ENCODE assay signal across 25 mouse cellular contexts in genomic region chr1:37500723-37501122, GRCm38 (mm10). TPM values are rescaled to one million over a fixed set of nuclear protein-coding genes. Genes with fewer than 3 reads are reported as not detected.
DNase-seq lines count a peak whose midpoint lies in the region; ATAC-seq and TF ChIP-seq lines count a peak whose summit lies in the region.
"Had no signal": no experiment of that assay in that cellular context is flagged by ENCODE, and none has a peak within 500 bp of the region (broad histone marks: within the 10 kb centered on the region; RNA-seq: fewer than 3 reads in every experiment).

No protein-coding gene starts in this region.

- H3K4me1 ChIP-seq in heart, embryonic 12.5 days (replicated peaks), result peaks cover 9% of the 10 kb centered on the region
- H3K4me1 ChIP-seq in lung, embryonic 14.5 days (ENCODE audit: insufficient read depth), result peaks cover 4% of the 10 kb centered on the region; the same call in 1 of the 2 replicates
- H3K4me1 ChIP-seq in intestine, embryonic 16.5 days (ENCODE audit: control insufficient read depth, insufficient read depth, low read length), result peaks cover 45% of the 10 kb centered on the region
- H3K4me1 ChIP-seq: embryonic facial prominence, embryonic 12.5 days; forebrain, embryonic 13.5 days had no signal

- no peak for TF ChIP-seq CTCF in lung, embryonic 14.5 days (IDR thresholded peaks at IDR 0.05; ENCODE audit: low read depth)

- peak; percentile 15 for DNase-seq in adrenal gland, postnatal 10 days
- DNase-seq in adrenal gland, adult (ENCODE audit: inconsistent age in 2 of 2, low spot score in 1 of 2), result no peak
- DNase-seq in heart, postnatal 14 days, result peak; percentile 23 to 29
- DNase-seq in lung, embryonic 14.5 days, result peak; percentile 32
- DNase-seq in lung, postnatal 25 days (ENCODE audit: low spot score), result no peak
- no peak for DNase-seq in thymus, postnatal 14 days
- DNase-seq: adrenal gland, postnatal 25 days; cerebellum, adult 18-20 months; cerebellum, postnatal 14 days; liver; retina, postnatal 1 day; right cerebral cortex, postnatal 25 days; thymus, postnatal 25 days had no signal

- no peak overlapping the region for H3K4me2 ChIP-seq in heart, embryonic 12.5 days
- 0 out of 2 replicates have a peak overlapping the region, but pooled peaks have one; percentile 18 for H3K4me2 ChIP-seq in lung, embryonic 14.5 days
- no peak overlapping the region for H3K4me2 ChIP-seq in intestine, embryonic 16.5 days (ENCODE audit: low read depth, low read length)
- H3K4me2 ChIP-seq: embryonic facial prominence, embryonic 12.5 days; forebrain, embryonic 13.5 days; hindbrain, embryonic 13.5 days; liver, embryonic 15.5 days; midbrain, embryonic 15.5 days; neural tube, embryonic 13.5 days had no signal

- no peaks in the 10 kb centered on the region for H3K9me3 ChIP-seq in heart, embryonic 12.5 days (replicated peaks)
- H3K9me3 ChIP-seq in lung, embryonic 14.5 days (ENCODE audit: low read depth, low read length), result no peaks in the 10 kb centered on the region
- no peaks in the 10 kb centered on the region for H3K9me3 ChIP-seq in intestine, embryonic 16.5 days (ENCODE audit: control insufficient read depth, low read length)
- H3K9me3 ChIP-seq: embryonic facial prominence, embryonic 12.5 days; forebrain, embryonic 13.5 days; hindbrain, embryonic 13.5 days; limb, embryonic 10.5 days; liver, embryonic 15.5 days; midbrain, embryonic 15.5 days; neural tube, embryonic 13.5 days had no signal

- no peaks in the 10 kb centered on the region for H3K27me3 ChIP-seq in heart, embryonic 12.5 days (replicated peaks)
- H3K27me3 ChIP-seq in lung, embryonic 14.5 days (ENCODE audit: insufficient read depth, low read length), result no peaks in the 10 kb centered on the region
- H3K27me3 ChIP-seq in intestine, embryonic 16.5 days (replicated peaks; ENCODE audit: control insufficient read depth, insufficient read depth, low read length), result no peaks in the 10 kb centered on the region
- H3K27me3 ChIP-seq: embryonic facial prominence, embryonic 12.5 days; forebrain, embryonic 13.5 days; liver, embryonic 15.5 days had no signal

- no peak overlapping the region for H3K4me3 ChIP-seq in heart, embryonic 12.5 days
- H3K4me3 ChIP-seq in lung, embryonic 14.5 days (ENCODE audit: low read depth, low read length), result no peak overlapping the region
- H3K4me3 ChIP-seq in intestine, embryonic 16.5 days (ENCODE audit: low read length), result no peak overlapping the region
- H3K4me3 ChIP-seq: embryonic facial prominence, embryonic 12.5 days; erythroblast, embryonic 14.5 days; forebrain, embryonic 13.5 days; hindbrain, embryonic 13.5 days; limb, embryonic 10.5 days; liver, embryonic 15.5 days; midbrain, embryonic 15.5 days; myocyte; neural tube, embryonic 13.5 days had no signal

- no peak overlapping the region for H3K9ac ChIP-seq in heart, embryonic 12.5 days
- no peak overlapping the region for H3K9ac ChIP-seq in lung, embryonic 14.5 days
- no peak overlapping the region for H3K9ac ChIP-seq in intestine, embryonic 16.5 days (ENCODE audit: low read depth, low read length)
- H3K9ac ChIP-seq: embryonic facial prominence, embryonic 12.5 days; forebrain, embryonic 13.5 days; hindbrain, embryonic 13.5 days; liver, embryonic 15.5 days; midbrain, embryonic 15.5 days; neural tube, embryonic 13.5 days had no signal

- H3K36me3 ChIP-seq in heart, embryonic 12.5 days, result no peaks in the 10 kb centered on the region
- no peaks in the 10 kb centered on the region for H3K36me3 ChIP-seq in lung, embryonic 14.5 days (ENCODE audit: insufficient read depth)
- no peaks in the 10 kb centered on the region for H3K36me3 ChIP-seq in intestine, embryonic 16.5 days (ENCODE audit: control insufficient read depth, insufficient read depth, low read length)
- H3K36me3 ChIP-seq: embryonic facial prominence, embryonic 12.5 days; hindbrain, embryonic 13.5 days; limb, embryonic 10.5 days; liver, embryonic 15.5 days; midbrain, embryonic 15.5 days; neural tube, embryonic 13.5 days had no signal

- intact Hi-C loops in heart, postnatal 14 days (cut with DNase I), result loop anchor here (5.0 kb wide), 1 partner anchor 37 kb away; no protein-coding TSS in a partner anchor

- no peak for ATAC-seq in heart, embryonic 12.5 days (ENCODE audit: insufficient number of reproducible peaks, low FRiP score)
- no peak for ATAC-seq in lung, embryonic 14.5 days (ENCODE audit: insufficient read depth)
- ATAC-seq in intestine, embryonic 16.5 days, result no peak
- ATAC-seq: forebrain, embryonic 13.5 days; midbrain, embryonic 15.5 days had no signal

- WGBS in heart, embryonic 12.5 days, result 57% methylated on average over 8 of the region's 8 CpGs
- 22% methylated on average over 8 of the region's 8 CpGs for WGBS in lung, embryonic 14.5 days
- WGBS in intestine, embryonic 16.5 days, result 26% methylated on average over 8 of the region's 8 CpGs

- no peak overlapping the region for H3K27ac ChIP-seq in heart, embryonic 12.5 days (ENCODE audit: poor library complexity, severe bottlenecking)
- H3K27ac ChIP-seq in lung, embryonic 14.5 days (ENCODE audit: low read depth), result no peak overlapping the region
- H3K27ac ChIP-seq in intestine, embryonic 16.5 days (ENCODE audit: low read length), result peak overlapping the region; percentile 65
- H3K27ac ChIP-seq: embryonic facial prominence, embryonic 12.5 days; forebrain, embryonic 13.5 days; hindbrain, embryonic 13.5 days; limb, embryonic 10.5 days; liver, embryonic 15.5 days; macrophage; midbrain, embryonic 15.5 days; neural tube, embryonic 13.5 days had no signal

RNA-seq across cellular contexts. Expression of gene Mgat4a, which starts 40.1 kb away (rescaled TPM):
- total RNA-seq in adrenal gland, postnatal 10 days (2021), result 10 to 100 TPM in 1 of 2 experiments, 1 to 10 TPM in 1; 9.7 to 11.4 TPM
- 10 to 100 TPM; 16.2 to 16.9 TPM for total RNA-seq in heart, postnatal 14 days (2021)
- polyA plus RNA-seq in heart, embryonic 12.5 days (2016; fragmentation: Nextera tagmentation; extraction: Ambion mirVana), result 3.6 and 3.9 TPM in 2 replicates
- polyA plus RNA-seq in lung, embryonic 14.5 days (2014; fragmentation: Nextera tagmentation; extraction: Ambion mirVana), result 4.8 and 6.0 TPM in 2 replicates
- polyA plus RNA-seq in intestine, embryonic 16.5 days (2015; fragmentation: Nextera tagmentation; extraction: Ambion mirVana), result 48.7 and 50.1 TPM in 2 replicates

Comparison
In these comparisons a context has a peak if more than half of its experiments do, and no peak if none do; other contexts are left out.
1. DNase-seq: peak in adrenal gland, postnatal 10 days (single experiment), heart, postnatal 14 days (2 of 2) and lung, embryonic 14.5 days (single experiment); none in adrenal gland, adult (0 of 2), lung, postnatal 25 days (single experiment) and thymus, postnatal 14 days (single experiment).